13 mouse cellular contexts compared by ENCODE assay signal in genomic region chr6:49187299-49187698, GRCm38 (mm10). TPM values are rescaled to one million over a fixed set of nuclear protein-coding genes. Genes with fewer than 3 reads are reported as not detected.
DNase-seq lines count a peak whose midpoint lies in the region; ATAC-seq and TF ChIP-seq lines count a peak whose summit lies in the region.
"Had no signal": no experiment of that assay in that cellular context is flagged by ENCODE, and none has a peak within 500 bp of the region (broad histone marks: within the 10 kb centered on the region; RNA-seq: fewer than 3 reads in every experiment).

No protein-coding gene starts in this region.

- no peaks in the 10 kb centered on the region for H3K27me3 ChIP-seq in hindbrain, postnatal 0 days (ENCODE audit: insufficient read depth, low read length)
- H3K27me3 ChIP-seq in hindbrain, embryonic 13.5 days = no peaks in the 10 kb centered on the region
- no peaks in the 10 kb centered on the region for H3K27me3 ChIP-seq in testis, adult 2 months (ENCODE audit: control insufficient read depth, insufficient read depth, low read length)
- no peaks in the 10 kb centered on the region for H3K27me3 ChIP-seq in MEL (ENCODE audit: control insufficient read depth in 1 of 2, insufficient read depth in 2 of 2, low read length in 2 of 2)
- H3K27me3 ChIP-seq in liver, postnatal 0 days (ENCODE audit: insufficient read depth, low read length) = no peaks in the 10 kb centered on the region
- H3K27me3 ChIP-seq in intestine, embryonic 16.5 days (replicated peaks; ENCODE audit: control insufficient read depth, insufficient read depth, low read length) = no peaks in the 10 kb centered on the region

- no peak; the same call in 1 of the 2 replicates for TF ChIP-seq RAD21 in MEL (IDR thresholded peaks at IDR 0.05; ENCODE audit: low read depth, low read length)

- no peak for TF ChIP-seq EP300 in MEL (IDR thresholded peaks at IDR 0.05; ENCODE audit: low read depth in 1 of 2, low read length in 2 of 2)
- no peak for TF ChIP-seq EP300 in liver, postnatal 0 days (IDR thresholded peaks at IDR 0.05; ENCODE audit: low read depth)

- no peak overlapping the region for H3K27ac ChIP-seq in hindbrain, postnatal 0 days
- H3K27ac ChIP-seq in hindbrain, embryonic 13.5 days = no peak overlapping the region
- no peak overlapping the region for H3K27ac ChIP-seq in testis, adult 2 months (ENCODE audit: control insufficient read depth, insufficient read depth, low read depth, low read length)
- no peak overlapping the region for H3K27ac ChIP-seq in MEL (ENCODE audit: control insufficient read depth, low read depth, low read length)
- H3K27ac ChIP-seq in liver, postnatal 0 days (ENCODE audit: low read depth) = no peak overlapping the region
- no peak overlapping the region for H3K27ac ChIP-seq in intestine, embryonic 16.5 days (ENCODE audit: low read length)

- ATAC-seq in hindbrain, postnatal 0 days = no peak
- no peak for ATAC-seq in hindbrain, embryonic 13.5 days (ENCODE audit: low FRiP score)
- ATAC-seq in liver, postnatal 0 days = no peak
- ATAC-seq in intestine, embryonic 16.5 days = no peak

- no peak overlapping the region for H3K4me2 ChIP-seq in hindbrain, postnatal 0 days (ENCODE audit: low read depth, low read length)
- H3K4me2 ChIP-seq in hindbrain, embryonic 13.5 days = no peak overlapping the region
- no peak overlapping the region for H3K4me2 ChIP-seq in liver, postnatal 0 days (ENCODE audit: low read depth, low read length)
- no peak overlapping the region for H3K4me2 ChIP-seq in intestine, embryonic 16.5 days (ENCODE audit: low read depth, low read length)

- no peaks in the 10 kb centered on the region for H3K79me2 ChIP-seq in MEL (ENCODE audit: control insufficient read depth, insufficient read depth, low read length, poor library complexity)

- no peaks in the 10 kb centered on the region for H3K9me3 ChIP-seq in hindbrain, postnatal 0 days (ENCODE audit: low read length)
- 0 out of 2 replicates have a peak, but pooled peaks cover 3% of the 10 kb centered on the region for H3K9me3 ChIP-seq in hindbrain, embryonic 13.5 days
- no peaks in the 10 kb centered on the region for H3K9me3 ChIP-seq in MEL (replicated peaks; ENCODE audit: insufficient read depth, low read length)
- H3K9me3 ChIP-seq in liver, postnatal 0 days (ENCODE audit: low read length) = no peaks in the 10 kb centered on the region
- H3K9me3 ChIP-seq in intestine, embryonic 16.5 days (ENCODE audit: control insufficient read depth, low read length) = no peaks in the 10 kb centered on the region; the same call in 1 of the 2 replicates

- no peak overlapping the region for H3K9ac ChIP-seq in hindbrain, postnatal 0 days (replicated peaks; ENCODE audit: low read length)
- no peak overlapping the region for H3K9ac ChIP-seq in hindbrain, embryonic 13.5 days
- no peak overlapping the region for H3K9ac ChIP-seq in MEL (ENCODE audit: control insufficient read depth, low read depth, low read length, poor library complexity, severe bottlenecking)
- H3K9ac ChIP-seq in liver, postnatal 0 days (replicated peaks) = no peak overlapping the region
- H3K9ac ChIP-seq in intestine, embryonic 16.5 days (ENCODE audit: low read depth, low read length) = no peak overlapping the region

- no peak for TF ChIP-seq POLR2A in testis, adult 2 months (IDR thresholded peaks at IDR 0.05; ENCODE audit: control insufficient read depth, low read depth, low read length)
- TF ChIP-seq POLR2A in MEL (IDR thresholded peaks at IDR 0.05; ENCODE audit: control insufficient read depth in 1 of 2, insufficient read depth in 1 of 2, low read depth in 1 of 2, low read length in 2 of 2, poor library complexity in 1 of 2) = no peak

- H3K4me1 ChIP-seq in hindbrain, postnatal 0 days (ENCODE audit: insufficient read depth, low read length) = no peaks in the 10 kb centered on the region
- no peaks in the 10 kb centered on the region for H3K4me1 ChIP-seq in hindbrain, embryonic 13.5 days (replicated peaks)
- H3K4me1 ChIP-seq in testis, adult 2 months (ENCODE audit: control insufficient read depth, insufficient read depth, low read length) = no peaks in the 10 kb centered on the region
- H3K4me1 ChIP-seq in MEL (ENCODE audit: control insufficient read depth in 1 of 2, insufficient read depth in 2 of 2, low read length in 2 of 2) = no peaks in the 10 kb centered on the region
- H3K4me1 ChIP-seq in liver, postnatal 0 days (ENCODE audit: insufficient read depth) = no peaks in the 10 kb centered on the region; the same call in 1 of the 2 replicates
- H3K4me1 ChIP-seq in intestine, embryonic 16.5 days (ENCODE audit: control insufficient read depth, insufficient read depth, low read length) = peaks cover 2% of the 10 kb centered on the region; the same call in 1 of the 2 replicates

- no peak for DNase-seq in hindbrain, postnatal 0 days (ENCODE audit: low spot score)
- no peak for DNase-seq in testis, postnatal 14 days (ENCODE audit: low spot score)
- peak; percentile 22 for DNase-seq in MEL (ENCODE audit: low read depth, low spot score)
- no peak for DNase-seq in liver, postnatal 0 days
- DNase-seq in ovary, postnatal 10 days (ENCODE audit: low spot score) = no peak
- DNase-seq: adrenal gland, postnatal 25 days; cerebellum, adult 2 months; gastrocnemius, postnatal 25 days; lung, adult 2 months had no signal

- peak; percentile 39; the same call in 1 of the 2 replicates for TF ChIP-seq CTCF in hindbrain, postnatal 0 days (IDR thresholded peaks at IDR 0.05; ENCODE audit: low read depth)
- peak; percentile 80; the same call in 1 of the 2 replicates for TF ChIP-seq CTCF in testis, adult 2 months (IDR thresholded peaks at IDR 0.05; ENCODE audit: control insufficient read depth, insufficient read depth, insufficient replicate concordance, low read depth, low read length)
- peak; percentile 28 to 45 (median 40); a peak in 5 of 6 replicates for TF ChIP-seq CTCF in MEL (IDR thresholded peaks at IDR 0.05 in 2 of 3, conservative IDR thresholded peaks at IDR 0.05 in 1 of 3; ENCODE audit: control insufficient read depth in 1 of 3, insufficient read depth in 1 of 3, low read depth in 2 of 3, low read length in 3 of 3, poor library complexity in 1 of 3, severe bottlenecking in 1 of 3)
- peak; percentile 55 for TF ChIP-seq CTCF in liver, postnatal 0 days (IDR thresholded peaks at IDR 0.05; ENCODE audit: low read depth)

- 90% methylated on average over 7 of the region's 7 CpGs for WGBS in hindbrain, postnatal 0 days
- WGBS in hindbrain, embryonic 13.5 days = 89% methylated on average over 7 of the region's 7 CpGs
- WGBS in liver, postnatal 0 days (ENCODE audit: insufficient replicate concordance) = 85% methylated on average over 7 of the region's 7 CpGs
- 85% methylated on average over 7 of the region's 7 CpGs for whole genome bisulfite sequencing in intestine, embryonic 16.5 days

- H3K4me3 ChIP-seq in hindbrain, postnatal 0 days (ENCODE audit: low read length) = no peak overlapping the region
- no peak overlapping the region for H3K4me3 ChIP-seq in hindbrain, embryonic 13.5 days
- no peak overlapping the region for H3K4me3 ChIP-seq in testis, adult 2 months (ENCODE audit: control insufficient read depth, low read depth, low read length)
- H3K4me3 ChIP-seq in MEL (ENCODE audit: control insufficient read depth in 1 of 2, insufficient read depth in 1 of 2, low read depth in 2 of 2, low read length in 2 of 2) = no peak overlapping the region
- H3K4me3 ChIP-seq in liver, postnatal 0 days (ENCODE audit: low read depth, low read length) = no peak overlapping the region
- H3K4me3 ChIP-seq in intestine, embryonic 16.5 days (ENCODE audit: low read length) = no peak overlapping the region
- H3K4me3 ChIP-seq: myocyte had no signal

- H3K36me3 ChIP-seq in hindbrain, postnatal 0 days (ENCODE audit: insufficient read depth, low read length) = no peaks in the 10 kb centered on the region
- H3K36me3 ChIP-seq in hindbrain, embryonic 13.5 days = peaks cover 7% of the 10 kb centered on the region
- no peaks in the 10 kb centered on the region for H3K36me3 ChIP-seq in testis, adult 2 months (ENCODE audit: control insufficient read depth, insufficient read depth, low read length)
- no peaks in the 10 kb centered on the region for H3K36me3 ChIP-seq in MEL (ENCODE audit: control insufficient read depth in 1 of 2, insufficient read depth in 2 of 2, low read length in 2 of 2)
- H3K36me3 ChIP-seq in liver, postnatal 0 days (replicated peaks; ENCODE audit: insufficient read depth, low read length) = no peaks in the 10 kb centered on the region
- peaks cover 12% of the 10 kb centered on the region for H3K36me3 ChIP-seq in intestine, embryonic 16.5 days (ENCODE audit: control insufficient read depth, insufficient read depth, low read length)

TF ChIP-seq in MEL, 35 proteins besides CTCF, POLR2A, EP300 and RAD21:
- TF ChIP-seq MEF2A (IDR thresholded peaks at IDR 0.05; ENCODE audit: extremely low read depth, insufficient replicate concordance, low read depth, low read length, poor library complexity, severe bottlenecking) (no peak), SMC3 (IDR thresholded peaks at IDR 0.05; ENCODE audit: low read depth, low read length) (peak; percentile 30), USF1 (IDR thresholded peaks at IDR 0.05; ENCODE audit: low read depth, low read length) (no peak), CHD2 (IDR thresholded peaks at IDR 0.05; ENCODE audit: low read length) (no peak), MXI1 (IDR thresholded peaks at IDR 0.05; ENCODE audit: low read depth, low read length) (no peak), KAT2A (conservative IDR thresholded peaks at IDR 0.05; ENCODE audit: low read depth, low read length) (no peak)

RNA-seq across cellular contexts. Expression of gene Igf2bp3, which starts 27.5 kb away (rescaled TPM):
- 8.9 and 13.3 TPM in 2 replicates for total RNA-seq in hindbrain, postnatal 0 days (2014; rRNA removed)
- 16.1 and 16.6 TPM in 2 replicates for polyA plus RNA-seq in hindbrain, postnatal 0 days (2015; fragmentation: Nextera tagmentation; extraction: Ambion mirVana)
- polyA plus RNA-seq in hindbrain, embryonic 13.5 days (2015; fragmentation: Nextera tagmentation; extraction: Ambion mirVana) = 43.7 and 45.0 TPM in 2 replicates
- 68.9 and 76.0 TPM in 2 replicates for polyA plus RNA-seq in testis, adult 2 months (2012; rRNA removed)
- 0.12 and 0.13 TPM in 2 replicates for total RNA-seq in MEL (2012; rRNA removed)
- polyA plus RNA-seq in MEL (2012; ENCODE audit: insufficient read depth in 1 of 2, insufficient read length in 2 of 2, low read depth in 1 of 2, low replicate concordance in 2 of 2, missing spikeins in 1 of 2) = under 1 TPM in 1 of 2 experiments, not detected in 1; 0.29 TPM
- 29.7 and 31.3 TPM in 2 replicates for polyA plus RNA-seq in liver, postnatal 0 days (2015; fragmentation: Nextera tagmentation; extraction: Ambion mirVana)
- 78.7 and 81.9 TPM in 2 replicates for polyA plus RNA-seq in intestine, embryonic 16.5 days (2015; fragmentation: Nextera tagmentation; extraction: Ambion mirVana)

Comparison
In these comparisons a context has a peak if more than half of its experiments do, and no peak if none do; other contexts are left out.
1. RNA of gene Igf2bp3, which starts 27.5 kb away (polyA plus RNA-seq): 78.7 to 81.9 TPM in intestine, embryonic 16.5 days, 68.9 to 76.0 TPM in testis, adult 2 months, 43.7 to 45.0 TPM in hindbrain, embryonic 13.5 days, 29.7 to 31.3 TPM in liver, postnatal 0 days and 16.1 to 16.6 TPM in hindbrain, postnatal 0 days; 0.29 TPM in MEL; every median in the first group is over 10 times any median in the second.
2. Peak in every context shown above with its lines, with median percentiles within 50 percentile points of each other: CTCF ChIP-seq.